Mouse (Mus musculus): ENCODE data around the gene Slc9a5. TPM values are rescaled to one million over a fixed set of nuclear protein-coding genes. Genes with fewer than 3 reads are reported as not detected.

The Slc9a5 gene
- polyA plus RNA-seq, 1 experiment: 8.9 TPM

GRCm38 (mm10) chr8:105350186-105350585, 1.5 kb downstream of the Slc9a5 start:
- no peak for TF ChIP-seq CTCF (IDR thresholded peaks at IDR 0.05; ENCODE audit: borderline replicate concordance, insufficient read depth, low read length)
- no peak for TF ChIP-seq POLR2A (IDR thresholded peaks at IDR 0.05; ENCODE audit: low read depth, low read length)
- Histone ChIP-seq H3K4me1 (ENCODE audit: control insufficient read depth, insufficient read depth, low read length) (peaks cover 11% of the 10 kb centered on the region), H3K27ac (ENCODE audit: insufficient read depth, low read length) (0 out of 2 replicates have a peak overlapping the region, but pooled peaks have one; percentile 11), H3K4me3 (ENCODE audit: insufficient read depth, low read length) (peak overlapping the region; percentile 90)

GRCm38 (mm10) chr8:105353583-105354135, 5.0 kb downstream of the Slc9a5 start:
- Histone ChIP-seq H3K4me1 (ENCODE audit: control insufficient read depth, insufficient read depth, low read length) (peaks cover 10% of the 10 kb centered on the region), H3K27ac (ENCODE audit: insufficient read depth, low read length) (no peak overlapping the region), H3K4me3 (ENCODE audit: insufficient read depth, low read length) (no peak overlapping the region)
- TF ChIP-seq CTCF (IDR thresholded peaks at IDR 0.05; ENCODE audit: borderline replicate concordance, insufficient read depth, low read length): no peak
- no peak for TF ChIP-seq POLR2A (IDR thresholded peaks at IDR 0.05; ENCODE audit: low read depth, low read length)

- peaks cover 10% of the 10 kb centered on the region for H3K4me1 ChIP-seq (ENCODE audit: control insufficient read depth, insufficient read depth, low read length)
- no peak for TF ChIP-seq CTCF (IDR thresholded peaks at IDR 0.05; ENCODE audit: borderline replicate concordance, insufficient read depth, low read length)
- no peak for TF ChIP-seq POLR2A (IDR thresholded peaks at IDR 0.05; ENCODE audit: low read depth, low read length)
- no peak overlapping the region for H3K27ac ChIP-seq (ENCODE audit: insufficient read depth, low read length)
- no peak overlapping the region for H3K4me3 ChIP-seq (ENCODE audit: insufficient read depth, low read length)
Measured at GRCm38 (mm10) chr8:105354549-105354948, 5.9 kb downstream of the Slc9a5 start.

- TF ChIP-seq CTCF (IDR thresholded peaks at IDR 0.05; ENCODE audit: borderline replicate concordance, insufficient read depth, low read length) (no peak), POLR2A (IDR thresholded peaks at IDR 0.05; ENCODE audit: low read depth, low read length) (no peak)
- Histone ChIP-seq H3K4me1 (ENCODE audit: control insufficient read depth, insufficient read depth, low read length) (peaks cover 7% of the 10 kb centered on the region), H3K4me3 (ENCODE audit: insufficient read depth, low read length) (no peak overlapping the region), H3K27ac (ENCODE audit: insufficient read depth, low read length) (no peak overlapping the region)
Measured at GRCm38 (mm10) chr8:105355179-105356024, 6.8 kb downstream of the Slc9a5 start.

GRCm38 (mm10) chr8:105356681-105357080, 8.0 kb downstream of the Slc9a5 start:
- H3K4me3 ChIP-seq (ENCODE audit: insufficient read depth, low read length): no peak overlapping the region
- TF ChIP-seq CTCF (IDR thresholded peaks at IDR 0.05; ENCODE audit: borderline replicate concordance, insufficient read depth, low read length) (no peak), POLR2A (IDR thresholded peaks at IDR 0.05; ENCODE audit: low read depth, low read length) (no peak)
- H3K27ac ChIP-seq (ENCODE audit: insufficient read depth, low read length): no peak overlapping the region
- peaks cover 6% of the 10 kb centered on the region for H3K4me1 ChIP-seq (ENCODE audit: control insufficient read depth, insufficient read depth, low read length)

- Histone ChIP-seq H3K27ac (ENCODE audit: insufficient read depth, low read length) (no peak overlapping the region), H3K4me1 (ENCODE audit: control insufficient read depth, insufficient read depth, low read length) (peaks cover 6% of the 10 kb centered on the region), H3K4me3 (ENCODE audit: insufficient read depth, low read length) (no peak overlapping the region)
- TF ChIP-seq POLR2A (IDR thresholded peaks at IDR 0.05; ENCODE audit: low read depth, low read length) (no peak), CTCF (IDR thresholded peaks at IDR 0.05; ENCODE audit: borderline replicate concordance, insufficient read depth, low read length) (no peak)
Measured at GRCm38 (mm10) chr8:105359208-105359607, 10.6 kb downstream of the Slc9a5 start.

- H3K4me1 ChIP-seq (ENCODE audit: control insufficient read depth, insufficient read depth, low read length): peaks cover 6% of the 10 kb centered on the region
- no peak overlapping the region for H3K4me3 ChIP-seq (ENCODE audit: insufficient read depth, low read length)
- no peak overlapping the region for H3K27ac ChIP-seq (ENCODE audit: insufficient read depth, low read length)
- TF ChIP-seq POLR2A (IDR thresholded peaks at IDR 0.05; ENCODE audit: low read depth, low read length) (no peak), CTCF (IDR thresholded peaks at IDR 0.05; ENCODE audit: borderline replicate concordance, insufficient read depth, low read length) (no peak)
Measured at GRCm38 (mm10) chr8:105359646-105360045, 11.0 kb downstream of the Slc9a5 start.

- no peak for TF ChIP-seq POLR2A (IDR thresholded peaks at IDR 0.05; ENCODE audit: low read depth, low read length)
- TF ChIP-seq CTCF (IDR thresholded peaks at IDR 0.05; ENCODE audit: borderline replicate concordance, insufficient read depth, low read length): no peak
- Histone ChIP-seq H3K4me1 (ENCODE audit: control insufficient read depth, insufficient read depth, low read length) (no peaks in the 10 kb centered on the region), H3K4me3 (ENCODE audit: insufficient read depth, low read length) (no peak overlapping the region), H3K27ac (ENCODE audit: insufficient read depth, low read length) (no peak overlapping the region)
Measured at GRCm38 (mm10) chr8:105361751-105362702, 13.4 kb downstream of the Slc9a5 start.

- no peak overlapping the region for H3K4me3 ChIP-seq (ENCODE audit: insufficient read depth, low read length)
- peaks cover 3% of the 10 kb centered on the region; the same call in 1 of the 2 replicates for H3K4me1 ChIP-seq (ENCODE audit: control insufficient read depth, insufficient read depth, low read length)
- H3K27ac ChIP-seq (ENCODE audit: insufficient read depth, low read length): no peak overlapping the region
- TF ChIP-seq CTCF (IDR thresholded peaks at IDR 0.05; ENCODE audit: borderline replicate concordance, insufficient read depth, low read length) (no peak), POLR2A (IDR thresholded peaks at IDR 0.05; ENCODE audit: low read depth, low read length) (no peak)
Measured at GRCm38 (mm10) chr8:105367107-105367506, 18.5 kb downstream of the Slc9a5 start.

Data from embryonic fibroblast, embryonic 13.5 days (primary cell).